Comparison of ENCODE assay signal across 8 mouse cellular contexts in genomic region chr11:95577776-95578446, GRCm38 (mm10). TPM values are rescaled to one million over a fixed set of nuclear protein-coding genes. Genes with fewer than 3 reads are reported as not detected.
DNase-seq lines count a peak whose midpoint lies in the region; ATAC-seq and TF ChIP-seq lines count a peak whose summit lies in the region.

No protein-coding gene starts in this region.

- TF ChIP-seq POLR2A in ES-Bruce4 (IDR thresholded peaks at IDR 0.05; ENCODE audit: insufficient read depth, low read length): no peak

- DNase-seq in heart, postnatal 36 days: no peak
- DNase-seq in embryo, embryonic 11 days: peak; percentile 89
- peak; percentile 61 for DNase-seq in induced T-regulatory cell, adult 2 months (ENCODE audit: low read depth)
- DNase-seq in lung, postnatal 10 days: peak; percentile 56
- peak; percentile 82 for DNase-seq in splenic B cell, adult 2 months (ENCODE audit: low read depth, low spot score)
- no peak for DNase-seq in gastrocnemius, postnatal 4 days (ENCODE audit: low spot score in 2 of 2)

- H3K27ac ChIP-seq in heart, embryonic 11.5 days (ENCODE audit: low read depth, low read length): no peak overlapping the region
- no peak overlapping the region for H3K27ac ChIP-seq in ES-Bruce4 (ENCODE audit: insufficient read depth, low read length)

- TF ChIP-seq CTCF in ES-Bruce4 (IDR thresholded peaks at IDR 0.05; ENCODE audit: low read depth, low read length): peak; percentile 96

- no peak overlapping the region for H3K9ac ChIP-seq in heart, embryonic 11.5 days (ENCODE audit: low read depth, low read length)
- H3K9ac ChIP-seq in ES-Bruce4 (ENCODE audit: low read depth, poor library complexity, severe bottlenecking): no peak overlapping the region

- peaks cover 38% of the 10 kb centered on the region for H3K4me1 ChIP-seq in heart, embryonic 11.5 days (ENCODE audit: control insufficient read depth, insufficient read depth, low read length)
- peaks cover 6% of the 10 kb centered on the region for H3K4me1 ChIP-seq in ES-Bruce4 (ENCODE audit: control insufficient read depth, insufficient read depth, low read length)

- H3K9me3 ChIP-seq in heart, embryonic 11.5 days (replicated peaks; ENCODE audit: control insufficient read depth, low read length): no peaks in the 10 kb centered on the region
- H3K9me3 ChIP-seq in ES-Bruce4 (replicated peaks; ENCODE audit: control insufficient read depth, insufficient read depth, low read length, poor library complexity, severe bottlenecking): no peaks in the 10 kb centered on the region

- H3K4me2 ChIP-seq in heart, embryonic 11.5 days: peak overlapping the region; percentile 44

- intact Hi-C loops in heart, postnatal 36 days (cut with DNase I): no loop called here

- H3K27me3 ChIP-seq in heart, embryonic 11.5 days (ENCODE audit: control insufficient read depth, insufficient read depth, low read length): peaks cover 55% of the 10 kb centered on the region
- H3K27me3 ChIP-seq in ES-Bruce4 (ENCODE audit: control insufficient read depth, insufficient read depth, low read length, poor library complexity, severe bottlenecking): no peaks in the 10 kb centered on the region
- H3K27me3 ChIP-seq in splenic B cell, adult 2 months (ENCODE audit: control insufficient read depth, insufficient read depth, low read length, poor library complexity, severe bottlenecking): no peaks in the 10 kb centered on the region

- TF ChIP-seq EP300 in ES-Bruce4 (IDR thresholded peaks at IDR 0.05; ENCODE audit: insufficient read depth, low read depth, low read length): peak; percentile 49; the same call in 1 of the 2 replicates

- ATAC-seq in heart, embryonic 11.5 days (replicated peaks; ENCODE audit: insufficient number of reproducible peaks, low FRiP score, low TSS enrichment): no peak

- 11% methylated on average over 39 of the region's 39 CpGs for WGBS in heart, embryonic 11.5 days (ENCODE audit: insufficient replicate concordance)

- H3K36me3 ChIP-seq in heart, embryonic 11.5 days (ENCODE audit: control insufficient read depth, insufficient read depth, low read length): no peaks in the 10 kb centered on the region
- no peaks in the 10 kb centered on the region for H3K36me3 ChIP-seq in ES-Bruce4 (ENCODE audit: control insufficient read depth, insufficient read depth, low read length, poor library complexity, severe bottlenecking)
- no peaks in the 10 kb centered on the region; the same call in 1 of the 2 replicates for H3K36me3 ChIP-seq in splenic B cell, adult 2 months (ENCODE audit: control insufficient read depth, insufficient read depth, low read length, poor library complexity, severe bottlenecking)

- no peak overlapping the region; the same call in 1 of the 2 replicates for H3K4me3 ChIP-seq in heart, embryonic 11.5 days (ENCODE audit: low read depth, low read length)
- peak overlapping the region; percentile 1 for H3K4me3 ChIP-seq in ES-Bruce4 (ENCODE audit: low read depth, low read length)

RNA-seq across cellular contexts. Expression of gene Ngfr, which starts 9.6 kb away (rescaled TPM):
- 3.6 TPM in 2 replicates for polyA plus RNA-seq in heart, embryonic 11.5 days (2014; fragmentation: Nextera tagmentation; extraction: Ambion mirVana)
- total RNA-seq in heart, postnatal 36 days (2021): under 1 TPM; 0.33 to 0.92 TPM
- polyA plus RNA-seq in ES-Bruce4 (2011; ENCODE audit: insufficient read depth, insufficient read length, low read depth, missing spikeins): 2.0 and 2.2 TPM in 2 replicates
- 10 to 100 TPM; 24.2 to 25.0 TPM for total RNA-seq in gastrocnemius, postnatal 4 days (2021)

Comparison
In these comparisons a context has a peak if more than half of its experiments do, and no peak if none do; other contexts are left out.
1. DNase-seq: peak in embryo, embryonic 11 days (single experiment), induced T-regulatory cell, adult 2 months (single experiment), lung, postnatal 10 days (single experiment) and splenic B cell, adult 2 months (single experiment); none in heart, postnatal 36 days (0 of 2) and gastrocnemius, postnatal 4 days (0 of 2).
2. RNA of gene Ngfr, which starts 9.6 kb away (total RNA-seq): 24.2 to 25.0 TPM in gastrocnemius, postnatal 4 days; 0.33 to 0.92 TPM in heart, postnatal 36 days; every median in the first group is over 10 times any median in the second.